Mouse (Mus musculus) lung, postnatal 0 days (tissue): ENCODE measurements at regions not wholly inside any gene's neighbourhood (a gene's known extent, or its start where the extent isn't known, plus 50 kb on each side); places are given as distances from the start of the nearest gene placed in this dataset.

Experiments used
- ATAC-seq: fragments of 200-750 bp; cut with Nextera tagmentation; 2 replicates; pipeline ENCODE4 v1.8.0; 2017; ENCODE audit warnings: moderate library complexity
- DNase-seq: peaks from one replicate; pipeline ENCODE4 v3.0.0-alpha.2; 2016; ENCODE audit warnings: low spot score
- H3K27ac ChIP-seq: fragments of 300-500 bp; sonication (generic); 2 replicates; pipeline ENCODE4 v1.5.1; 2014; ENCODE audit warnings: antibody characterized with exemption, mild to moderate bottlenecking, low read length, mixed read lengths
- H3K27me3 ChIP-seq: fragments of 300-500 bp; sonication (generic); replicated peaks from 2 replicates; pipeline ENCODE4 v1.6.1; 2014; ENCODE audit warnings: low read length, mixed read lengths; ENCODE audit not compliant: insufficient read depth
- H3K36me3 ChIP-seq: fragments of 300-500 bp; sonication (generic); 2 replicates; pipeline ENCODE4 v1.6.1; 2014; ENCODE audit warnings: low read length, mixed read lengths; ENCODE audit not compliant: insufficient read depth
- H3K4me1 ChIP-seq: fragments of 300-500 bp; sonication (generic); 2 replicates; pipeline ENCODE4 v1.6.1; 2014; ENCODE audit warnings: antibody characterized with exemption, low read depth, low read length, mixed read lengths; ENCODE audit not compliant: insufficient read depth
- H3K4me2 ChIP-seq: fragments of 300-500 bp; sonication (generic); replicated peaks from 2 replicates; pipeline ENCODE4 v1.6.1; 2014; ENCODE audit warnings: low read depth, mild to moderate bottlenecking, low read length, moderate library complexity, mixed read lengths
- H3K4me3 ChIP-seq: fragments of 300-500 bp; sonication (generic); 2 replicates; pipeline ENCODE4 v1.5.1; 2014; ENCODE audit warnings: low read depth, low read length
- H3K9ac ChIP-seq: fragments of 300-500 bp; sonication (generic); replicated peaks from 2 replicates; pipeline ENCODE4 v1.6.1; 2014; ENCODE audit warnings: low read depth, mild to moderate bottlenecking
- H3K9me3 ChIP-seq: fragments of 300-500 bp; sonication (generic); 2 replicates; pipeline ENCODE4 v1.6.1; 2016; ENCODE audit warnings: low read length, mixed read lengths
- CTCF ChIP-seq: IDR thresholded peaks from 2 replicates; pipeline ENCODE4 v1.5.1; 2016; ENCODE audit warnings: antibody characterized with exemption, mild to moderate bottlenecking
- EP300 ChIP-seq: IDR thresholded peaks from 2 replicates; pipeline ENCODE4 v1.6.1; 2016; ENCODE audit warnings: antibody characterized with exemption, mild to moderate bottlenecking, control low read depth
- WGBS: fragments of 180-500 bp; shearing (Covaris S2); extraction: QIAGEN DNeasy Blood & Tissue Kit; methylation state at CpG from one replicate; pipeline ENCODE4 v1.1.7; 2014; 5-methylcytosine and 5-hydroxymethylcytosine counted together

- no peak for TF ChIP-seq CTCF
- ATAC-seq (no peak), DNase-seq (no peak)
- WGBS: 56% methylated on average over 1 of the region's 1 CpGs
- Histone ChIP-seq H3K36me3 (no peaks in the 10 kb centered on the region), H3K4me2 (no peak overlapping the region), H3K27ac (no peak overlapping the region), H3K4me1 (no peaks in the 10 kb centered on the region), H3K27me3 (no peaks in the 10 kb centered on the region), H3K9me3 (no peaks in the 10 kb centered on the region), H3K9ac (no peak overlapping the region), H3K4me3 (no peak overlapping the region)
These were observed 183.5 kb downstream of the Hira start for GRCm38 (mm10) chr16:19060343-19060742.

- ATAC-seq: no peak
- no peaks in the 10 kb centered on the region for H3K4me1 ChIP-seq
- DNase-seq: no peak
- H3K36me3 ChIP-seq: no peaks in the 10 kb centered on the region
- H3K4me3 ChIP-seq: no peak overlapping the region
- H3K4me2 ChIP-seq: no peak overlapping the region
- H3K27ac ChIP-seq: no peak overlapping the region
- no peaks in the 10 kb centered on the region for H3K9me3 ChIP-seq
- H3K27me3 ChIP-seq: no peaks in the 10 kb centered on the region
- WGBS: 82% methylated on average over 3 of the region's 3 CpGs
- TF ChIP-seq CTCF (no peak), EP300 (no peak)
- H3K9ac ChIP-seq: no peak overlapping the region
These were observed 185.0 kb downstream of the Hira start for GRCm38 (mm10) chr16:19061796-19062195.

GRCm38 (mm10) chr16:19062557-19063400 lies 185.9 kb downstream of the Hira start:
- no peak for DNase-seq
- no peak overlapping the region for H3K9ac ChIP-seq
- H3K27me3 ChIP-seq: no peaks in the 10 kb centered on the region
- no peak overlapping the region for H3K4me3 ChIP-seq
- no peaks in the 10 kb centered on the region for H3K36me3 ChIP-seq
- no peak for TF ChIP-seq EP300
- TF ChIP-seq CTCF: no peak
- H3K4me2 ChIP-seq: no peak overlapping the region
- no peak overlapping the region for H3K27ac ChIP-seq
- ATAC-seq: no peak
- 47% methylated on average over 3 of the region's 3 CpGs for WGBS
- H3K4me1 ChIP-seq: no peaks in the 10 kb centered on the region
- H3K9me3 ChIP-seq: no peaks in the 10 kb centered on the region

- no peaks in the 10 kb centered on the region for H3K4me1 ChIP-seq
- no peak for ATAC-seq
- H3K27me3 ChIP-seq: no peaks in the 10 kb centered on the region
- no peak overlapping the region for H3K4me3 ChIP-seq
- H3K36me3 ChIP-seq: no peaks in the 10 kb centered on the region
- DNase-seq: no peak
- H3K9me3 ChIP-seq: no peaks in the 10 kb centered on the region
- no peak overlapping the region for H3K9ac ChIP-seq
- H3K4me2 ChIP-seq: no peak overlapping the region
- H3K27ac ChIP-seq: no peak overlapping the region
- no peak for TF ChIP-seq CTCF
- TF ChIP-seq EP300: no peak
These were observed 186.5 kb downstream of the Hira start for GRCm38 (mm10) chr16:19063401-19063762.

GRCm38 (mm10) chr16:19064397-19064796 lies 187.6 kb downstream of the Hira start:
- Histone ChIP-seq H3K4me2 (no peak overlapping the region), H3K36me3 (no peaks in the 10 kb centered on the region), H3K9me3 (no peaks in the 10 kb centered on the region), H3K9ac (no peak overlapping the region), H3K27me3 (no peaks in the 10 kb centered on the region), H3K4me3 (no peak overlapping the region), H3K27ac (no peak overlapping the region), H3K4me1 (no peaks in the 10 kb centered on the region)
- DNase-seq: no peak
- ATAC-seq: no peak
- TF ChIP-seq EP300: no peak
- TF ChIP-seq CTCF: no peak

GRCm38 (mm10) chr16:19065543-19066141 lies 188.8 kb downstream of the Hira start:
- no peaks in the 10 kb centered on the region for H3K9me3 ChIP-seq
- H3K4me1 ChIP-seq: no peaks in the 10 kb centered on the region
- no peak overlapping the region for H3K27ac ChIP-seq
- TF ChIP-seq CTCF (no peak), EP300 (no peak)
- no peak overlapping the region for H3K4me3 ChIP-seq
- ATAC-seq (no peak), DNase-seq (no peak)
- no peaks in the 10 kb centered on the region for H3K27me3 ChIP-seq
- WGBS: 63% methylated on average over 2 of the region's 2 CpGs
- H3K4me2 ChIP-seq: no peak overlapping the region
- H3K36me3 ChIP-seq: no peaks in the 10 kb centered on the region
- H3K9ac ChIP-seq: no peak overlapping the region
